Mouse (Mus musculus): ENCODE results near the gene Spc24. TPM values are rescaled to one million over a fixed set of nuclear protein-coding genes. Genes with fewer than 3 reads are reported as not detected.
"Not testable (repeated sequence)": the region's sequence is repeated elsewhere in the genome, so short reads cannot be mapped to it uniquely, and the experiment has no call there.

The Spc24 gene
- total RNA-seq, 2 experiments from 2014 or later, result 4.6 to 6.4 TPM

DNA sequence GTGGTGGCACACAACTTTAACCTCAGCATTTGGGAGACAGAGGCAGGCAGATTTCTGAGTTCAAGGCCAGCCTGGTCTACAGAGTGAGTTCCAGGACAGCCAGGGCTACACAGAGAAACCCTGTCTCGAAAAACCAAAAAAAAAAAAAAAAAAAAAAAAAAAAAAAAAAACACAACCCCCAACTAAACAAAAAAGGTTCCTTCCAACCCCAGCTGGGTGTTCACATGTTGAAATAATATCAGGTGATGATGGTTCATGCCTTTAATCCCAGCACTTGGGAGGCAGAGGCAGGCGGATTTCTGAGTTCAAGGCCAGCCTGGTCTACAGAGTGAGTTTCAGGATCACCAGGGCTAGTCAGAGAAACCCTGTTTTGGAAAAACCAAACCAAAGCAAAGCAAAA lies 26.2 kb upstream of the Spc24 start:
- DNase-seq (ENCODE audit: low spot score in 2 of 2), result not testable (repeated sequence)

DNA sequence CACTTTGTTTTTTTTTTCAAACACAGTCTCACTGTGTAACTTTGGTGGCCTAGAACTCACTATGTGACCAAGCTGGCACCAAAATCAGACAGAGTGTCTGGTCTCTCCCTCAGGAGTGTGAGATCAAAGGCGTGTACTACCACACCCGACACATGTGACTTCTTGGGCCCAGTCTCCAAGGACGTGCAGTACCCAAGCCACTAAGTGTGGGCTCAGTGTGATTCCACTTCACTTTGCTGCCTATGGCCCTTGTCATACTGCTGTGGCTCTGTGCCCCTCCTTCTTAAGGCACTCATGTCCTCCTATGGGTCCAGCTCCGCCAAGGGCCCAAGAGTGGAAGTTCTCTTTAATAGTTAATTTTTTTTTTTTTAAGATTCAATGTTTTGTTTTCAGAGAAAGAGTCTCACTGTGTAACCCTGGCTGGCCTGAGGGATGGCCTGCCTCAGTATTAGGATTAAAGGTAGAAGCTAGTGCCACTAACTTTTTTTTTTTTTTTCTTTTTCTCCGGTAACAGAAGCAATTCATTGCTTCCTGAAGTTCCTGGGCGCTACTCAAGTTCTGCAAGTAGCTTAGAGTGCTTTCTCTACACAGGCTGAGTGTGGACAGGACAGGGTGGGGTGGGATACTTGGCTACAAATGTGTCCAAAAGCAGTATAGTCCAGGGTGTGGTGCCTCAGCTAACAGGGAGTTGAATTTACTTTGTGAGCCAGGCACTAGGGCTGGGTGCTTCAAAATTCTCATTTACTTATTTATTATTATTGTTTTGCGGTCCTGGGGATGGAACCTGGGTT lies 24.6 kb upstream of the Spc24 start:
- no peak for DNase-seq (ENCODE audit: low spot score in 2 of 2)

DNA sequence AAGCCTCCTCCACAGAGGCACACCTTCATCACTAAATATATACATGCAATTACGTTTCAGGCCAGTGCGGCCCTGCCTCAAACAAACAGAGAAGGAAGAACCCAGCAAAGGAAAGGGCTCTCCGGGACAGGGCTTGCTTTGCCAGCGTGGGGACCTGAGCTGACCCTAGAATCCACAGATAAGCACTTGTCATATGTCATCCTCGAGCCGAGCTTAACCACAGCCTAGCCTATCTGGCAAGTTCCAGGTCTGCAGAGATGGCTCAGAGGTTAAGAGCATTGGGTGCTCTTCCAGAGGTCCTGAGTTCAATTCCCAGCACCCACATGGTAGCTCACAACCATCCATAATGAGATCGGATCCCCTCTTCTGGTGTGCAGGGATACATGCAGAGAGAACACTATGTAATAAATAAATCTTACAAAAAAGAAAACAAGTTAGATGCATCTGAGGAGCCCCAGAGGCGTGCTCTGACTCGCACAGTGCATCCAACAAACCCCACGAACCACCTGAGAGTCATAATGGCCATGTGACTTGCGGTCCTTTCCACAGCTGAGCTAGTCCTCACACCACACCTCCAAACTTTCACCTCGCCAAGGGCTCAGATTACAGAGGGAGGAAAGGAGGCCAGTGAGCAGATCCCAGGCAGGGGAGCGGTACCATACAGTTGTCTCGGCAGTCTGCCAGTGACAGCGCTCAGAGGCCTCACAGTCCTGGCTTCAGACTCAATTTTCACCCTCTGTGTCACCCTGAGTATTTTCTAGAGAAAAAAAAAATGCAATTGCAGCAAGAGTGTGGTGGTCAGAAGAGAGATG lies 21.8 kb upstream of the Spc24 start:
- DNase-seq (ENCODE audit: low spot score in 2 of 2), result no peak

DNA sequence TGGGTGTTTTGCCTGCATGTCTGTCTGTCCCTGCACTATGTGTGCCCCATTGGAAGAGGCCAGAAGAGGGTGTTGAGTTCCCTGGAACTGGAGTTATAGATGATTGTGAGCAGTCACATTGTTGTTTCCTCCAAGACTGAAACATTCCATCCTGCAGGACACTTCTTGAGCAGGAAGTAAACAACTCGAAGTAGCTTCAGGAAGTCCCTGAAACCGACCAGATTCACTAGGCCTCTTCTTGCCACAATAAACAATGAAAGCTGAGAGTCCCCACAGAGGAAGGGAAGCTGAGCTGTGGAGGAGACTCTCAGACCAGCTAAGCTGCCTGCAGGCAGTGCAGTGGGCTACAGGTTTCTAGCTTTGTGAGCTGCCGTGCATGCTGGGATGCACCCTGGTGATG lies 17.6 kb upstream of the Spc24 start:
- no peak for DNase-seq (ENCODE audit: low spot score in 2 of 2)

DNA sequence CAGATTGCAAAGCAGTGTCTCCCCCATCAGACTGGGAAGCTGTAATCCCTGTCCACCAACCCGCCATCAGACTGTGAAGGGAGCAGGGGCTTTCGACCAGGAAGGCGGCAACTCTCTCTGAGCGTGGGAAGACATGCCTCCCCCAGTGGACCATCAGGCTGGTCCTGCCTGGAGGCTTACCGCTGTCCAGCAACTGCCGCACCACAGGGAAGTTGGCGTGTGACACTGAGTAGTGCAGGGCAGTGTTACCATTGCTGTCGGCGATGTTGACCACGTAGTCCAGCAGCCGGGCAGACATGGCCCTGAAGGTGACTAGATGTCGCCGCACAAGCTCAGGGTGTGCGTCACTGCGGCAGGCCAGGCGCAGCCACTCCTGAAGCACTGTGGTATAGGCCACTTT lies 14.2 kb upstream of the Spc24 start:
- no peak for DNase-seq (ENCODE audit: low spot score in 2 of 2)

DNA sequence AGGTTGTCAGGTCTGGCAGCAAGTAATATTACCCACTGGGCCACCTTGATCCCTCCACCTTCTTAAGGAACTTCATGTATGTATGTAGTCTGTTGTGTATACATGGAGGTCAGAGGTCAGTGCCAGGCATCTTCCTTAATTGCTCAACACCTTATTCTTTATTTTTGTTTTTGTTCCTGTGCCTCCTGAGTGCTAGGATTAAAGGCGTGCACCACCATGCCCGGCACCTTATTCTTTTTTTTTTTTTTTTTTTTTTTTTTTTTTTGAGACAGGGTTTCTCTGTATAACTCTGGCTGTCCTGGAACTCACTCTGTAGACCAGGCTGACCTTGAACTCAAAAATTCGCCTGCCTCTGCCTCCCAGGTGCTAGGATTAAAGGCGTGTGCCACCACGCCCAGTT lies 13.3 kb upstream of the Spc24 start:
- not testable (repeated sequence) for DNase-seq (ENCODE audit: low spot score in 2 of 2)

DNA sequence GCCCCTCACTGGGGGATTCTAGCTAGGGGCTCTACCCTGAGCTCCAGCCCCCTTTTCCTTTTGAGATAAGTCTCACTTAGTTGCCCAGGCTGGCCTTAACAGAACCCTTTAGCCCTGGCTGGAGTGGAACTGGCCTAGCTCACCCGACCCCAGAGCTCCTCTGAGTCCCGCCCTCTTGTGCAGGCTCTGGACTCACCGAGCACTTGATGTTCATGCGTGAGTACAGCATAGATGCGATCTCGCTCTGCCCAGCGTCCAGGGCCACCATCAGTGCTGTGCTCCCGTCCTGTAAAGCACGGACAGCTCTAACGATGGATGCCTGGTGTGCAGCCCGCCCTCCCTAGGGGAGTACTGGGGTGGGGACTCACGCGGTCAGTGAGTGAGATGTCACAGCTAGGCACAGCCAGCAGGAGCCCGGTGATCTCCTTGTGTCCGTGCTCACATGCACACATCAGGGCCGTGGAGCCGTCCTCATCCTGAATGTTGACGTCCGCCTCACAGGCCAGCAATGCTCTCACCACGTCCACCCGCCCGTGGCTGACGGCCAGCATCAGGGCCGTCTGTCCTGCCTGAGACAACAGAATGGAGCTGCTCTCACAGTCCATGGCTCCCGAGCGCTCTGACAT lies 9.6 kb upstream of the Spc24 start:
- no peak for DNase-seq (ENCODE audit: low spot score in 2 of 2)

DNA sequence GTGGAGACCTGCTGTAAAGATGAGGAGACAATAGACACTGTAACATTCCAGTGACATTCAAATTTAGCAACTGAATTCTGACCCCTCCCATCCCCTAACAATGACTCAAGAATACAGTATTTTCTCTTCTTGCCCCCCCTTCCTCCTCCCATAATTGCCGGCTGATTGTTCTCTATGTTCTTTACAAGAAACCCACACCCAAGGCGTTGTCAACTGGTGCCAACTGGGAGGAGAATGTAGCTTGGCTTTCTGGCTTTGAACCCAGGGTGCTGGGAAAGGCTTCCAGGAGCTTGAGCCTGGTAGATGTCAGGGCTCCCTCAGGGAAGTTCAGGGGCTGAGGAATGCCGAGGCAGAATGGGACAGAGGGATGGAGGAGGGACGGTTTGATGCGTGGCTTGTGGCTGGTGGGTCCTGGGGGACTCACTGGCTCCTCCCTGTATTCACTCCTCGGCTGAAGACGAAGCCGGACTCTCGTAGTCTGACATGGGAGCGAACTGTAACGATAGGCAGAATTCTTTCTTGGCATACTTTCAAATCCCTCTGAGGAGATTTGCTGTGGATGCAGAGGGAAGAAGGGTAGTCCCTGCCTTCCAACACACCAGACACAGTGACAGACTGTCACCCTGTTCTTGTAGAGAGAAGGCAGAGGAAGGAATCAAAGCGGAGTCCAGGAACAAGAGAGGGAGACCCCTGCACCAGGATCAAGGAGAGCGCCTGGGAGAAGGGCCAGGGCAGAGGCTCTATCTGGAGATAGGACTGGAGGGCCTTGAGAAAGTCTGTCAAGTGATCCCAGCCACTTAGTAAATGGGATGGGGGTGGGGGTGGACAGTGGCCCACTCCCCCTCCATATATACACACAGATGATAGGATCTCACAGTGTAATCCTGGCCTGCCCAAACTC lies 8.7 kb upstream of the Spc24 start:
- peak in 1 of 2 experiments; percentile 27 for DNase-seq (ENCODE audit: low spot score in 2 of 2)

DNA sequence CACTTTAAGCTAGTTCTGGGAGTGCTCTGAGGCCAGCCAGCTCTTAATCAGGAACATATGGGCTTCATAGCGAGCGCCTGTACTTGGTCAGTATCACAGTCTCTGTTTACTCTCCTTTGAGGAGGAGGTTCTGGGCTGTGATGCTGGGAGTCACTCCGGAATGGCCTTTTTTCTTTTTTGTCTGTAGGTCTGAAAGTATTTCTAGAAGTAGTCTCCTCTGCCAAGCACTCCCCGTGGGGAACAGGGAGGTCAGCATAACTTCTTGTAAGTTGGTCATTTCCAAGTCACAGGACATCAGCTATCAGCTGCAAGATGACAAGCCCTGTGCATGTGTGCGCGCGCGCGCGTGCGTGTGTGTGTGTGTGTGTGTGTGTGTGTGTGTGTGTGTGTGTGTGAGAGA lies 7.8 kb upstream of the Spc24 start:
- no peak for DNase-seq (ENCODE audit: low spot score in 2 of 2)

DNA sequence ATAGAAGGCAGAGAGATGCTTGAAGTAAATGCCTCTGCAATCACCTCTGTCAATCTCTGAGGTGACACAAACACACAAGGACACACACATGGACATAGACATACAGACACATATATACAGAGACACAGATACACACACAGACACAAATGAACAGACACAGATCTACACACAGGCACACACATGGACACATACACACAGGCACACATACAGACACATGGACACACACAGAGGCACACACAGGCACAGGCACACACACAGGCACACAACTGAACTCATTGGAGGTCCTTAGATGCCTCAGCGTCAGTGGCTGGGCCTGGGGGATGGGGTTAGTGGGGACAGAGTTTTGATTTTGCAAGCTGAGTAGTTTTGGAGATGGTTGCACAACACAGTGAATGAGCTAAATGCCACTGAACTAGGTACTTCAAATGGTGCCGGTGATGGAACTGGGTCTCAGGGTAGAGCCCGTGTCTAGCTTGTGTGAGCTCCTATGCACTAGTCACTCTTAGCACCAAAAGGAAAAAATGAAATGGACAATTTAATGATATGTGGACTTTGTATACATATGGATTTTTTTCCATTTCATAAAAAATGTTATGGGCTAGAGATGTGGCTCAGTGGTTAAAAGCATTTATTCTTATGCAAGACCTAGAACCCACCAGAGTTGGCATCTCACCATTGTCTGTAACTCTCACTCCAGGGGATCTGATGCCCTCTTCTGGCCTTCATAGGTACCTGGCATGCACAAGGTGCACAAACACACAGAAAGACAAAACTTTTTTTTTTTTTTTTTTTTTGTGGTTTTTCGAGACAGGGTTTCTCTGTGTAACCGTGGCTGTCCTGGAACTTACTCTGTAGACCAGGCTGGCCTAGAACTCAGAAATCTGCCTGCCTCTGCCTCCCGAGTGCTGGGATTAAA lies 4.2 kb upstream of the Spc24 start:
- no peak for DNase-seq (ENCODE audit: low spot score in 2 of 2)

DNA sequence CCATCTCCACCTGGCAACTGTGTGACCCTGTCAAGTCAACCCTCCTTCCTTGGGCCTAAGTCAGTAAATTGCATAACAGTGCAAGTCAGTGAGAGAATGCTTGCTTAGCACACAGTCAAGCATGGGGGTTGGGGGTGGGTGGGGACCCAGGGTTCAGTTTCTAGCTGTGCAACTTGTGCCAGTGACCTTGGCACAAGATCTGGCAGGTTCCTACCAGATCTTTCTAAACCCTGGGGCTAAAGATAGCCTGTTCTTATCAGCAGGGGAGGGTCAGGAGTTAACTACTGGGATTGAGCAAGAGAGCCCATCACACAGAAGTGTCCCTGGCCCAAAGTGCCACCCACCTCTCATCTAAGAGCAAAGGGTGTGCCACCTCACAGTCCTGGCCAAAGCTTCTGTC lies 2.0 kb upstream of the Spc24 start:
- no peak for DNase-seq (ENCODE audit: low spot score in 2 of 2)

DNA sequence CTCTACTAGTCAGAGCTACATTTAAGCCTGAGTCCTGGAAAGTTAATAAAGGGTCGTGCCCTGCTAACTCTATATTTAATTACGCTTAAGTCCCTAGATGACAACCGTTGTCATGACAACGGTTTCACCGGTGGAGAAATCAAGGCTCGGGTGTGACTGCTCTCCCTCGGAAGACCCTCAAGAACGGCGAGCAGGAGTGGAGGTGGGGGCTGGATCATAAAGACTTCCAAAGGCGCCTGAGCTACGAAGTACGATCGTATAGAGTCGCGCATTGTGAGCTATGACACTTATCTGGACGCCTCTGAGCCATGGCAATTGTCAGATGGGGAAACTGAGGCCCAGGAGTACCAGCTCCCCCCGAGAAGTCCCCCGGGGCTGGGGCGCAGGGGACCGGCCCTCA lies 385 bp downstream of the Spc24 start:
- DNase-seq (ENCODE audit: low spot score in 2 of 2), result no peak

DNA sequence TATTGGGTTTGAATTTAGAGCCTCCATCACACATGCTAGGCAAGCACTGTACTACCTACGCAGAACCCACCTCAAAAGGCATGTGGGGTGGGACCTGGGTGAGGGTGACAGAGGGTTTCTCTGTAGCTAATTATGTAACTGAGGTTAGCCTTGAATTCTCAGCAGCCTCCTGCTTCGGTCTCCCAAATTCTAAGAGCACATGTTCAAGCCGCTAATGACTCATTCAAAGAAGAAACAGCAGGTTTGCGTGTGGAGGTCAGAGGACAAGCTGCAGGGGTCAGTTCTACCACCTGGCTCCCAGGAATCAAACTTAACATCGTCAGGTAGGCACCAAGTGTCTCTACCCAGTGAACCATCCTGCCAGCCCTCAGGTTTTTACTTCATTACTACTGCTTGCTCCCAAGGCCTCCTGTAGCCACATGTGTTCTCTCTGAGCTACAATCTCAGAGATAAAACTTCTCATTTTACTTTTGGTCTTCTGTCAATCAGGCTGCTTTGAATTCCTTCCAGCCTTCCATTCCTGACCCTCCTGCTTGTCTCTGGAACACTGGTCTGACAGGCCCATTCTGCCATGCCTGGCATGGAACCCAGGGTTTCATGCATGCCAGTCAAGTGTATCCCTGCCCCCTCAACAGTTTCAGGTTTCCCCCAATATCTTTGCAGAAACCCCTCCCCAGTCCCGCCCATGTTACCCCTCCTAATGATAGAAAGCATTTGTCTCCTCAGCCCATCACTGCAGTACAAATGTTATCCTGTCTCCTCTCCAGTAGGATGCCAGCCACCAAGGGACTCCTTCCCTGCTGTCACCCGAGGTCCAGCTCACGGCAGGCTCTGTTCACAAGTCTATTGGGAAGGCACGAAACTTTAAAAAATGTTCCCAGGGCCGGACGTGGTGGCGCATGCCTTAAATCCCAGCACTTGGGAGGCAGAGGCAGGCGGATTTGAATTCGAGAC lies 1.2 kb downstream of the Spc24 start:
- no peak for DNase-seq (ENCODE audit: low spot score in 2 of 2)

DNA sequence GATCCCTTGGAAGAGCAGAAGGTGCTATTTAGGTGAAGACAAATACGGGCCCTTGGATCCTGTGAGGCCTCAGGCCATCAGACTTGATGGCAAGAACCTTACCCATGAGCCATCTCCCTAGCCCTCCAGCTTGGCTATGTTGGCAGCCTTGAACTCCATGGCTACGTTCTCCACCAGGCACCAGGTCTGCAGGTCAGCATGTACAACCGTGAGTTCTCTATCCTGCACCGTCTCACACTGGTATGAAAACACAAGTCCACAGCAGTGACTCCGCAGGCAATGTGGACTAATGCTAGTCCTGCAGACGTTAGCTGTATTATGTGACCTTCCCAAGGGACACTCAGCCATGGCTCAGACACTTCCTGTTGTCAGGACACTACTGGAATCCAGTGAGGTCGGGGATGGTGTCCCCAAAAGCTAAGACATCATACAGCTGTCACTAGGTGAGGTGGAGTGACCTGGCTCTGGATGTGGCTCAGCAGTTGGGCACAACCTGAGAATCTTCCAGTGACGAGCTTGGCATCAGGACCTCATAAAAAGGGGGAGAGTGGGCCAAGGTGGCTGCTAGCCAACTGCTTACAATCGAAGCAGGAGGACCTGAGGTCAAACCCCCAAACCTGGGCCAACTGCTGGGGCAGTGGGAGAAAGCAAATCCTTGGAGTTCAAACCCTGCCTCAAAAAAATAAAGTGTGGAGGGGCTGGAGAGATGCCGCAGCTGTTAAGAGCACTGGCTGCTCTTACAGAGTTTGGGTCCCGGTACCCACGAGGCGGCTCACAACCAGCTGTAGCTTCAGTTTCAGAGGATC lies 5.4 kb downstream of the Spc24 start:
- no peak for DNase-seq (ENCODE audit: low spot score in 2 of 2)

DNA sequence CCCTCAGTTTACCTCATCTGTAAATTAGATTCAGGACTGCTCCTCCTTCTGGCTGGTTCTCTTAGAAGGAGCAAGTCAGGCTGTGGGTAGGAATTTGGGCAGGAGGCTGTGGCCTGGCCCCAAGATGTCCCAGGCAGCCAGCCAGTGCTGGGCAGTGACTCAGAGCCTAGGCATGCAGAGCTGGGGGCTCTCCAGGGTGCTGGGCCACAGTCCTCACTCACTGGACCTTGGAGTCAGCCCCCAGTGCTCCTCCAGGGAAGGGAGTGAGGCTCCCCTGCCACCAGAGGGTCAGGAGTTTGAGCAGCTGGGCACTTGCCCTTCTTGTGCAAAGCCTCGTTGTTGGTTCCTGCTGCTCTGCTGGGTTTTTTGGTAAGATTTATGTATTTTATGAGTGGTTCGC lies 6.1 kb downstream of the Spc24 start:
- DNase-seq (ENCODE audit: low spot score in 2 of 2), result peak; percentile 56 to 68

DNA sequence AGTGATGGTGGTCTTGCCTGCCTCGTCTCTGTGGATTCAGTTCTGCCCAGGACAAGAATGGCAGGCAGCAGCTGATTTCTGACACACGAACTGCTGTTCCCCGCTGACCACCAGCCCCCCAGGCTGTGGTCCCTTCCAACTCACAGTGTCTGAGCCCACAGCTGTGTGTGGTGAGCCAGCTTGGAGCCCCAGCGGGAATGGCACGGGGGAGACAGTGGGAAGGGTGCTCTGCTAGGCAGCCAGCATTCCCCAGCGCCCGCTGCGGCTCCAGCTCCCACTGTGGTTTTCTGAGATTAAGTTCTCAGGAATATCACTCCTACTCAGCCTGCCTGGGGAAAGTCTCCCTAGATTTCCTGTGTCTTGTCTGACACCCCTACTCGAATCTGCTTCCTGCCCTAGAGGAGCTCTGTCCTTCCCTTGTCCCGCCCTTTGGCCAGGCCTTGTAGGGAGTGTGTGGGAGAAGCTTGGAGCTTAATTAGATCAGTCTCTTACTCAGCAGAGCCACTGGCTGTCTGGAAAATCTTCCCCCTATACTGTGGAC lies 7.8 kb downstream of the Spc24 start:
- no peak for DNase-seq (ENCODE audit: low spot score in 2 of 2)

DNA sequence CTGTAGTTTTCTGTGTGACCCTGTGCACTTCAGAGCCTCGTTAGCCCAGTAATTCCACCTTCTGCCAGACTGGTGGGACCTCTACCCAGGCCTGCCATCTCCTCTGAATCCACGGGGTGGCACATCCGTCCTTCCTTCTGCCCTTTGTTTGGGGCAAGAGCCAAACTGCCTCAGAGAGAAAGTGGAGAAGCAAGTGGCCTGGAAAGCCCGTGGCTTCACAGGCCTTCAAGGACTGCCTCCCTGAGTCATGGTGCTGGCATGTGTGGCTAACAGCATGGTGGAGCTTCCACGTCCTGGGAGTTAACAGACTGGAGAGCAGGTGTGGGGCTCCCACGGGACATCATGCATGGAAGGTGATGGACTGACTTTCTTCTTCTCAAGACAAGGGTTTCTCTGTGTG lies 8.8 kb downstream of the Spc24 start:
- DNase-seq (ENCODE audit: low spot score in 2 of 2), result peak in 1 of 2 experiments; percentile 45

DNA sequence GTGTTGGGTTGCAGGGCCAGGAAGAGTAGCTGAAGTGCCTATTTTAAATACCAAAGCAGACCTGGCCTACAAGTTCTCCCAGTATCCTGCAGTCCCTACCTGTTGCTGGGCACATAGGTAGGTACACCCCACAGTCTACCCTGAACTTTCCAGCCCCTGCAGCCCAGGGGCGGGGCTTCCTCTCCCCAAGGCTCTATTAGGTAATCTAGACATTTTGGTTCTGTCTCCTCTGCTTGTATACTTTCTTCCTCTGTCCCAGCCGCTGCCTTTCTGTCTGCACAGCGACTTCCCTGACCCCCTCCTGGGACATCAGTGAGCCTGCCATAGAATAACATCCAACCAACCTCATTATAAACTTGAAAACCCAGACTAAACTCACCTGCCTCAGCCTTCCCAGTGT lies 9.7 kb downstream of the Spc24 start:
- DNase-seq (ENCODE audit: low spot score in 2 of 2), result no peak
